Mouse (Mus musculus): ENCODE results near the gene Snrpg.
"Not testable (repeated sequence)": the region's sequence is repeated elsewhere in the genome, so short reads cannot be mapped to it uniquely, and the experiment has no call there.

Gene Snrpg

DNA sequence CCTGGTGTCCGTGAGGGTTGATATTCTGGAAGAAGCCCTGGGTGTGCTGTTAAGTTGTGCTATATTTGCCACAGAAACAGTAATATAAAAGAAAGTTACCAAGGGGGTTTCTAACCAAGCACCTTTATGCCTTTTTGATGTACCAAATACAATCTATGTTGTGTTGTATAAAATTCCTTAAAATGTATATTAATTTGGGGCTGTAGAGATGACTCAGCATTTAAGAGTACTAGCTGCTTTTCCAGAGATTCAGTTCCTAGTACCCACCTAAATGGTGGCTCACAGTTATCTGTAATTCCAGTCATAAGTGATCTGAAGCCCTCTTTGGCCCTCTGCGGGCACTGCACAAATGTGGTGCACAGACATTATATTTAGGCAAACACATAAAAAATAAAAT lies 4.3 kb upstream of the Snrpg start:
- no peak for DNase-seq (ENCODE audit: low read depth, low spot score)

DNA sequence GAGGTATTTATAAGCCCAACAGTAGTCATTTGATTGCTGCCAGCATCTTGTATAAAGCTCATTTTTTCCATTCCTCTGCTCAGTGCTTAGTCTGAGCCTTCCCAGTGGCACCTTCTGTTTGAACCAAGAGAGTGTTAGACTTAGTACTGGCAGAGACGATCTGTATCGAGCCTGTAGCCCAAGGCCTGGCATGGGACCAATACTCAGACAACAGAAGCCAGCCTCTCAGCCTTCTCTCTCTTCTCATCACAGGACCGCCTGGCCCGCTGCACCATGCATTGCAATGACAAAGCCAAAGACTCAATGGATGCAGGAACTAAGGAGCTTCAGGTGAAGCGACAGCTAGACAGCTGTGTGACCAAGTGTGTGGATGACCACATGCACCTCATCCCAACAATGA lies 2.6 kb upstream of the Snrpg start:
- DNase-seq (ENCODE audit: low read depth, low spot score) = no peak

DNA sequence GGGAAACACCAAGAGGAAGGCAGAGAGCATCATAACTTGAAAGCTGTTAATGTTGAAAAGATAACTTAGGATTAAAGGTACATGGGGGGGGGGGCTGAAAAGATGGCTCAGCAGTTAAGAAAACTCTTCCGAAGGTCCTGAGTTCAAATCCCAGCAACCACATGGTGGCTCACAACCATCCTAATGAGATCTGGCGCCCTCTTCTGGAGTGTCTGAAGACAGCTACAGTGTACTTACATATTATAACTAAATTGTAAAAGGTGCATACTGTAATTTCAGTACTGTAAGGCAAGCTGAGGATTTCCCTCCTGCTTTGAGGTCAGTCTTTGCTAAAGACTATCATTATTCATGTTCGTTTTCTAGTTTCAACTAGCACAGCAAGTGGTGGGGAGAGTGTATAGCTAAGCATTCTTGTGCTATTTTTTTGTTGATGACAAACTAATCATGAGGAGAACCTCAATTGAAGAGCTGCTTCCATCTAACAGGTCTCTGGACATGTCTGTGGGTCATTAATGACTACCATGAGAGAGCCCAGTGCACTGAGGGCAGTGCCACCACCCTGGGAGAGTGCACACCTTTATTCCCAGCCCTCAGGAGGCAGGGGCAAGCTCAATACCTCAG lies 901 bp upstream of the Snrpg start:
- DNase-seq (ENCODE audit: low read depth, low spot score) = no peak

DNA sequence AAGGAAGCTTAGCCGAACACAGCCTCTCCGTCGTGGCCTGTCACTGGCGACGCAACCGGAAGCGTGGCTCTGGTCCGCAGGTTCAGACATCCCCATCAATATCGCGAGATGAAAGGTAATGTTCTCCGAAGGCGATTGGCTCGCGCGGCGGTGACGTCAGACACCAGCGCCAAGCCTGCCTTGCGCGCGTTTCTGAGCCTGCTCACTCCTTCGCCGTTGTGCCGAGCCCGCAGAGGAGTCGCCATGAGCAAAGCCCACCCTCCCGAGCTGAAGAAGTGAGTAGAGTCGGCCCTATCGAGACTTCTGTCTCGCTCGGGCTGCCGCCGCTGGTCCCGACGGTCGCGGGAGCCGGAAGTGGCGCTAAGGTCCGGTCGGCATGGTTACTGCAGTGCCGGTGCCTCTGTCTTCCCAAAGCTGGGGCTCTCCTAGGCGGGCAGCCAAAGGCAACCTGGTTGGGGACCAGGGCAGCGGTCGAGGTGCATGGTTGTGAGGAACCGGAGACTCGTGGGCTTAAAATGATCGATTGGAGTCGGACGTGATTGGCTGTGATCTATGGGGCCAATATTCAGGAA lies 322 bp downstream of the Snrpg start:
- peak; percentile 97 for DNase-seq (ENCODE audit: low read depth, low spot score)

GRCm38 (mm10) chr6:86371950-86372516 lies 929 bp downstream of the Snrpg start:
- DNase-seq (ENCODE audit: low read depth, low spot score) = no peak

DNA sequence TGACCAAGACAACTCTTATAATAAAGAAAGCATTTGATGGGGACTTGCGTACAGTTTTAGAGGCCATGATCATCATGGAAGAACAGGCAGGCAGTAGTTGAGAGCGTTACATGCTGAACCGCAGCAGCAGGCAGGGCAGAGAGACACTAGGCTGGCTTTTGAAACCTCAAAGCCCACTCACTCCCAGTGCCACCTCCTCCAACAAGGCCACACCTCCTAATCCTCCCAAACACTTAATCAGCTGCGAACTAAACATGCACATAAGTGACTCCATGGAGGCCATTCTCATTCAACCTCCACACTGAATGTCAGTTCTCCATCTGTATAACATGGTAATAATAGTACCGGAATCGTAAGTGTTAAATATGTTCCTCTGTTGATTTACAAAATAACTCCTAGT lies 2.5 kb downstream of the Snrpg start:
- DNase-seq (ENCODE audit: low read depth, low spot score) = no peak

DNA sequence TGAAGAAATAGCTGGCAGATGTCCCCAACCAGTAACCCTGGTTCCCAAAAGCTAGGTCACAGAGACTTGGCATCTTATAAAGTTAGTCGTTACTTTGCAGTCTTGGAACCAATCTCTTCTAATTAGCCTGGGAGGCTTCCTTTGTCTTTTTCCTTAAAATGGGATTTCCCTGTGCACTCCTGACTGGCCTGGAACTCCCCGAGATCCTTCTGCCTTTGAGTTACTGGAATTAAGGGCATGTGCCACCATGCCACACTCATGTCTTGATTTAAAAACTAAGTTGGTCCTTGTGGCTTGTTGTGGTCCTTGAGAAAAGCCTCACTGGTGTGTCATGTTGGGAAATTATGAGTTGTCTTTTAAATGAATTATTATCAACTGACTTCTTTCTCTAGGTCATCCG lies 7.2 kb downstream of the Snrpg start:
- DNase-seq (ENCODE audit: low read depth, low spot score) = no peak

DNA sequence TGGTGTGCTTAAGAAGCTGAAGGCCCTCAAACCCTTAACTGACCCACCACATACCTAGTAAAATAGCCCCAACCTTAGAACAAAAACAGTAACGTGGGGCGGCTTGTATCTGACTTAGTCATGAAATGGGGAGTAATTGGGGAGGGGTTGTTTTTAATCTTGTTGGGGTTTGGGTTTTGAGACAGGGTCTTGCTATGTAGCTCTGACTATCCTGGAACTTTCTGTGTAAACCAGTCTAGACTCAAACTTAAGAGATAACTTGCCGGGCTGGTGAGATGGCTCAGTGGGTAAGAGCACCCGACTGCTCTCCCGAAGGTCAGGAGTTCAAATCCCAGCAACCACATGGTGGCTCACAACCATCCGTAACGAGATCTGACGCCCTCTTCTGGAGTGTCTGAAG lies 9.0 kb downstream of the Snrpg start:
- DNase-seq (ENCODE audit: low read depth, low spot score) = not testable (repeated sequence)

DNA sequence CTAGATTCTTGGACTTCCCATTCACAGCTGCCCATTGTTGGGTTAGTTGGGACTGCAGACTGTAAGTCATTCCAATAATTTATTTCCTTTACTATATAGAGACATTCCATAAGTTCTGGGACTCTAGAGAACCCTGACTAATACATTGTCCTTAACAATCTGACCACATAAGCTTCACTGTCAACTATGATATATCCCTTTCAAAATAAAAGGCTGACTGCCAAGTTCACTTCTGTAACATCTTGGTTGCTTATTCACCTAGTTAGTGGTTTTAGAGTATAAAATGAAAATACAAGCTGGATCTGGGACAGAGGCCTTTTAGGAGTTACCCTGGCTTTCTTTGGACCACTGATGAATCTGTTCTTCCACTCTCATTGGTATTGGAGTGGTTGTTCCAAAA lies 11.4 kb downstream of the Snrpg start:
- no peak for DNase-seq (ENCODE audit: low read depth, low spot score)

- no peak for DNase-seq (ENCODE audit: low read depth, low spot score)
These were observed 12.3 kb downstream of the Snrpg start for GRCm38 (mm10) chr6:86383370-86383769.

DNA sequence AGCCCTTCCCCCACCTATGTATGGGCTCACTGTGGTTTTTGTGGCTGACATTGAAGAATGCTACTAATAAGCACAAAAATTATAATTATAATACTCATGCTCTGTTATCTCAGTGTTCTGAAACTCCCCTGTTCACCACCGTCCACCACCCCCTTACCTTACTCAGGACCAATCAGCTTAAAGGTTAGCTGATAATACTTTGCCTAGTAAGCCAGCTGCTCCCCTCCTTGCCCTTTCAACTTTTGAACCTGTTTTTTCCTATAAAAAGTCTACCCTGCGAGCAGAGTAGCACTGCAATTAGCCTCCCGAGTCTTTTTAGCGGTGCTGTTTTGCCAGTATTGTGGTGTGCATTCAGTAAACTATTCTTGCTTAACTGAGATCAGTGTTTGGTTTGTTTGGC lies 13.6 kb downstream of the Snrpg start:
- no peak for DNase-seq (ENCODE audit: low read depth, low spot score)

DNA sequence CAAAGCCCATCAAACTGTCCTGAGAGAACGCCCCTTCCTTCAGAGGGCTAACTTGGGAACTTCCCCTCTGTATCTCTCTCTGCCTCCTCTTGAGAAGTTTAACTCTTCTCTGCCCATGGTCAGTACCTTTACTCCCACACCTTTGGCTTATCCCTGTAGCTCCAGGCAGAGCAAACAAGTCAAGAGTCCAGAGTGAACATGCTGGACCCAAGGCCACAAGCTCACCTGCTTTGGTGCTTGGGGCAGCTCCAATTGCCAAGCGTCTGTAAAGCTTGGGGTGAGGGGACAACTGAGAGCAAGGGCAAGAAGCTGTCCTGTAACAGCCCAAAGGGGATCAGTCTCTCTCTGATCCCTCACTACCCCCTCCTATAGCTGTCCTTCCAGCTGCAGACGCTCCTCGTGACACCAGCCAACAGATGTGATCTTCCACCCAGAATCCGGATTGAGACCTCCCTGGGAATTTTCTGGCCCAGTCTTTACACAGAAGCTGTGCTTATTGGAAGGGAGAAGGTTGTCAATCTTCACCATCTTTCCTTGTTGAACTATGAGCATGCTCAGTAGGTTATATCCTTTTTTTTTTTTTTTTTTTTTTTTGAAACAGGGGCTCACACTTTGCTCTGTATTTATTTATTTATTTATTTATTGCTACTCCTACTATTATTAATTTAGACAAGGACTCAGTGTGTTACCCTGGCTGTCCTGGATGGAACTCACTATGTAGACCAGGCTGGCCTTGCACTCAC lies 14.4 kb downstream of the Snrpg start:
- no peak for DNase-seq (ENCODE audit: low read depth, low spot score)

- no peak for DNase-seq (ENCODE audit: low read depth, low spot score)
These were observed 16.2 kb downstream of the Snrpg start for GRCm38 (mm10) chr6:86387313-86387712.

- no peak for DNase-seq (ENCODE audit: low read depth, low spot score)
These were observed 17.4 kb downstream of the Snrpg start for GRCm38 (mm10) chr6:86388461-86388860.

GRCm38 (mm10) chr6:86391326-86391725 lies 20.2 kb downstream of the Snrpg start:
- DNase-seq (ENCODE audit: low read depth, low spot score) = no peak

GRCm38 (mm10) chr6:86393187-86393586 lies 22.1 kb downstream of the Snrpg start:
- no peak for DNase-seq (ENCODE audit: low read depth, low spot score)

DNA sequence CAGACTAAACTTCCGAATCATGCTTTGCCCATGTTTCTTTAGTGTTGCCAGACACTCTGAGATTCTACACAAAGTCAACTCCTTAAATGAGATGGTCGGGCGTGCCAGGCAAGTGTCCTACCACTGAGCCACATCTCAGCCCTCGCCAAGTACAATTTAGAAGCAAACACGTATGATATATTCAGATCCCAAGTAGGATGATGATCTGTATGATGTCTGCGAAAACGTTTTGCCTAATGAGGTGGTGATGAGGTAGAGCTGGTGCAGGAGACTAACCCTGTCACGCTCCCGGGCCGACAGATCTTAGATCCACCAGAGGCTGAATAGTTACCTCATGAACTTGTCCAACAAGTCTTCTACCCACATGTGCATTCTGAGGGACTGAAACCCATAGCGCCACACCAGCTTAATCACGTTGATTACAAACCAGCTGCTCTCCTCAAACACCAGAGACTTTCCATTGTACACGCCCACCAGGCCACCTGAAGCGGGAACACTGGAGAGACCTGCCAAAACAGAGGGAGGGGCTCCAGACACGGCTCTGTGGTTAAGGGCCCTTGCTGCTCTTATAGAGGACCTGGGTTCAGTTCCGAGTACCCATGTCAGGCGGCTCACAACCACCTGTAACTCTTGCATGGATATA lies 23.1 kb downstream of the Snrpg start:
- DNase-seq (ENCODE audit: low read depth, low spot score) = no peak

DNA sequence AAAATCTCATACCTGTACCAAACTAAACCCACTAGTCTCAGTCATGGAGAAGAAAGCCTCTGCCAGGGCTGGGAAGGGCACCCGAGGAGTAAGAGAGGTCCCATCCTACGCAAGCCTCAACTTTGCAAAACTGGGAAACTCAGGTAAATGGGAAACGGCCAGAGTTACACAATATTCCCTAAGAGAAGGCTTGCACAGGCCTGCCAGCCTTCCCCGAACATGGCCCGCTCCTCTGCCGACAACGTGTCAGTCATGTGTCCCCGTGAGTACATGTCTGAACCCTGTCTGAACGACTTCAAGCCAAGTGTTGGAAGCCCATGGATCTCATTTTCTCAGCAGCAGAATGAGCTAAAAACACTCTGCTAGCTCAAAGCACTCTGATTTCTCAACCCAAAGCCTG lies 23.9 kb downstream of the Snrpg start:
- no peak for DNase-seq (ENCODE audit: low read depth, low spot score)

DNA sequence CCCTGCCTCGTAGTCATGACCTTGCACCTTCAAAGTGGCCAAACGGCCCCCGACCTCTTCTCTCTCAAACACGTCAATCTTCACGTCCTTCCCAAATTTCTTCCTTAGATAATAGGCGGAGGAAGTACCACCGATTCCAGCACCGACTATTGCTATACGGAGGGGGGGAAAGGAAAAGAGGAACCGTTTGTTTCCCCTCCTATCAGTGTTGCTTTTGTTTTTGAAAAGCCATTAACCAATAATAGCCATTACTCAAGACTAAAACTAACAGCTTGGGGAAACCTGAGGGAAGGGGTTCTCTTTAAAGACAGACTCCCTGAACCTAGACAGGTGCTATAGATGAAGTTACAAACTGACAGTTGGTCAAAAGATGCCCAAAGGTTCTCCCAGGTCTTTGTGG lies 24.9 kb downstream of the Snrpg start:
- no peak for DNase-seq (ENCODE audit: low read depth, low spot score)

- peak; percentile 80 for DNase-seq (ENCODE audit: low read depth, low spot score)
These were observed 25.6 kb downstream of the Snrpg start, which contains the start of gene Pcyox1 for GRCm38 (mm10) chr6:86396581-86397256. TSS of gene Pcyox1 (minus strand) at chr6:86397154.

DNA sequence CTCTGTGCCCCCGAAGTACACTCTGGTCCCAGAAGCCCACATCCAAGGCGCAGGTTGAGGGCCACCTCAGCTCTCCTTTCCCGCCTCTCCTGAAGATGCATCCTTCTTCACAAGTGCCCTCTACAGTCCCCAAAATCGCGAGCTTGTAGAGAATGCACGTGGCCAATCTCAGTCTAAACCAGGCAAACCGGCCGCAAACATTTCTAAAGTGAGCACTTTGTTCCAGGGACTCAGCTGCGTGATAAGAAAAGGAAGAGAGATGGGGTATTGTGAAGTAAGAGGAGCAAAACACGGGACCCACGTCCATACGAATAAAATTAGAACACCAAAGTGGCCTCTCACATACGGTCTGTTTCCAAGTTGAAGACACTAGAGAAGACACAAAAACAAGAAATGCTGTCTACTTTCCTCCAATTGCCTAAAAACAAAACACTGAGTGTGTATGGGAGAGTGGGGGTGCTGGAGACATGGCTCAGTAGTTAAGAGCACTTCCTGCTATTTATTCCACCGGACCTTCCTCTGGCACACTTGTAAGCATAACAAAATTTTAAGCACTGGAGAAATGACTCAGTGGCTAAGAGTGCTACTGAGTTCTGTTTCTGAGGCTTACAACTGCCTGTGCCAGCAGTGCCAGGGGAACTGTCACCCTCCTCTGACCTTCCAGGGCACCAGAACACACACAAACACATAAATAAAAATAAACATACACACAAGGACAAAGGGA lies 26.3 kb downstream of the Snrpg start:
- DNase-seq (ENCODE audit: low read depth, low spot score) = no peak

All from forelimb bud, embryonic 11.5 days (tissue).